Mouse (Mus musculus) right cerebral cortex, postnatal 10 days (tissue): ENCODE results near the gene Rnaseh2a.

Experiments used
- DNase-seq, 2 experiments: peaks; one replicate each; pipeline ENCODE4 v3.0.0; 2021; ENCODE audit warnings: low spot score in 2 of 2

The Rnaseh2a gene

GRCm38 (mm10) chr8:84969241-84970134 is at the start of gene Rnaseh2a, which contains the start of the genes Gm49661 and Prdx2:
Gene Rnaseh2a, minus strand, starts transcription at chr8:84969767.
Gene Gm49661, minus strand, starts transcription at chr8:84969433.
Gene Prdx2, plus strand, starts transcription at chr8:84969587.
- DNase-seq = peak; percentile 86 to 87

GRCm38 (mm10) chr8:85017209-85017608 is 47.6 kb upstream of the Rnaseh2a start:
- DNase-seq = no peak

- no peak for DNase-seq
Observed at GRCm38 (mm10) chr8:85016724-85017123, 47.2 kb upstream of the Rnaseh2a start.

- DNase-seq = no peak
Observed at GRCm38 (mm10) chr8:85014431-85014830, 44.9 kb upstream of the Rnaseh2a start, which contains the start of gene Best2. Gene Best2, minus strand, starts transcription at chr8:85014531.

GRCm38 (mm10) chr8:85013230-85013840 is 43.8 kb upstream of the Rnaseh2a start:
- DNase-seq = peak; percentile 79 to 85

GRCm38 (mm10) chr8:85011242-85011641 is 41.7 kb upstream of the Rnaseh2a start:
- no peak for DNase-seq

GRCm38 (mm10) chr8:85007686-85008085 is 38.1 kb upstream of the Rnaseh2a start:
- DNase-seq = no peak

- peak; percentile 92 to 94 for DNase-seq
Observed at GRCm38 (mm10) chr8:84997649-84998295, 28.2 kb upstream of the Rnaseh2a start.

GRCm38 (mm10) chr8:84996978-84997377 is 27.4 kb upstream of the Rnaseh2a start:
- no peak for DNase-seq

GRCm38 (mm10) chr8:84995680-84996079 is 26.1 kb upstream of the Rnaseh2a start:
- no peak for DNase-seq

- no peak for DNase-seq
Observed at GRCm38 (mm10) chr8:84994375-84994774, 24.8 kb upstream of the Rnaseh2a start.

GRCm38 (mm10) chr8:84990836-84991235 is 21.3 kb upstream of the Rnaseh2a start:
- peak in 1 of 2 experiments; percentile 64 for DNase-seq

- DNase-seq = peak; percentile 98
Observed at GRCm38 (mm10) chr8:84990349-84990748, 20.8 kb upstream of the Rnaseh2a start, which contains the start of gene Hook2. Gene Hook2, plus strand, starts transcription at chr8:84990603.

GRCm38 (mm10) chr8:84989810-84990209 is 20.2 kb upstream of the Rnaseh2a start:
- DNase-seq = peak; percentile 92 to 94

GRCm38 (mm10) chr8:84989311-84989731 is 19.8 kb upstream of the Rnaseh2a start:
- peak in 1 of 2 experiments; percentile 58 for DNase-seq

- DNase-seq = no peak
Observed at GRCm38 (mm10) chr8:84987903-84988302, 18.3 kb upstream of the Rnaseh2a start.

- no peak for DNase-seq
Observed at GRCm38 (mm10) chr8:84987388-84987787, 17.8 kb upstream of the Rnaseh2a start.

GRCm38 (mm10) chr8:84986379-84986945 is 16.9 kb upstream of the Rnaseh2a start:
- DNase-seq = no peak

- peak; percentile 96 for DNase-seq
Observed at GRCm38 (mm10) chr8:84985684-84986378, 16.3 kb upstream of the Rnaseh2a start.

- DNase-seq = no peak
Observed at GRCm38 (mm10) chr8:84985049-84985683, 15.6 kb upstream of the Rnaseh2a start.
